Mouse (Mus musculus) heart, adult 9 months (tissue): ENCODE data around the gene Pqlc3.

Experiments used
- DNase-seq, 2 experiments: peaks; one replicate each; pipeline ENCODE4 v3.0.0; 2022; ENCODE audit warnings: low spot score in 2 of 2

The Pqlc3 gene

DNA sequence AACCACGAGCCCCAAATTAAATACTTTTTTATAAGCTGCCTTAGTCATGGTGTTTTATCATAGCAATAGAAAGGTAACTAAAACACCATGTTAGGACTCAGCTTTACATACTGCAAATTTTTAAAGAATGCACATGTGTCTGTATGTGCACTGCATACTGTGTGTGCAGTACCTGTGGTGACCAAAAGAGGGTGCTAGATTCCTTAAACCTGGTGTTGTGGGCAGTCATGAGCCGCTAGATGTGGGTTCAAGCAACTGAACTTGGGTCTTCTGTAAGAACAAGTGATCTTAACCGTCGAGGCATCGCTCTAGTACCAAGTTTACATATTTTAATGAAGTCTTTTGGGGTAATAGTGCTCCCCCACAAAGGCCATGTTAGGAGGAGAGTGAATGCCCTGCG is 9.3 kb upstream of the Pqlc3 start:
- DNase-seq, result no peak

DNA sequence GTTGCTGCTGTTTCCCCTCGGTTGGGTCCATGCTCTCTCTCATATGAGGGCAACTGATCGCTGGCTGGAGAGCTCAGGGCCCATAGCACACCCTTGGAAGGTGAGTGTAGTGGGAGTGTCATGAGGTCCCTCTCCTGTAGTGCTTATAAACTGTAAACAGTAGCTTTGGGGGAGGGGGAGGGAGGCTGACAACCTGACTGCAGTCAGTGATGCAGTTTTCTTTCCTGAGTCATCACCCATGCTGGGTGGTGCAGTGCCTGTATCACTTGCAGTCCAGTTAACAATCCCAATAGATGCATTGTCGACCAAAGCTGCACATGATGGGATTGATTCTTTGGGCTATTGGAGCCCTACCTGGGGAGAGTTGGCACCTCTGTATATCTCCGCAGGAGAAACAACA is 1.0 kb upstream of the Pqlc3 start:
- DNase-seq, result no peak

DNA sequence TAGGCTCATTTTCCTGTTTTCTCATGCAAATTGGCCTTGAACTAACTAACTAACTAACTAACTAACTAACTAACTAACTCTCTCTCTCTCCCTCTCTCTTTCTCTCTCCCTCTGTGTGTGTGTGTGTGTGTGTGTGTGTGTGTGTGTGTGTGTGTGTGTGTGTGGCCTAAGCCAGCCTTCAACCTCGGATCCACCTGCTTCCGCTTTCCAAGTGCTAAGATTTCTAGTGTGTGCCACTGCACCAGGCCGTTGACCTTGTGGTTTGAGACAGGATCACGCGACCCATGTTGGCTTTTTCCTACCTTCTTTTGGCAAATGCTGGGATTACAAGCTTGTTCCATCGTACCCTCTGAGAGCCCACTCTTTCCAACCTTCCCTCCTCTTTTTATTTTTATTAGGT is 420 bp upstream of the Pqlc3 start:
- DNase-seq, result peak; percentile 22 to 28

DNA sequence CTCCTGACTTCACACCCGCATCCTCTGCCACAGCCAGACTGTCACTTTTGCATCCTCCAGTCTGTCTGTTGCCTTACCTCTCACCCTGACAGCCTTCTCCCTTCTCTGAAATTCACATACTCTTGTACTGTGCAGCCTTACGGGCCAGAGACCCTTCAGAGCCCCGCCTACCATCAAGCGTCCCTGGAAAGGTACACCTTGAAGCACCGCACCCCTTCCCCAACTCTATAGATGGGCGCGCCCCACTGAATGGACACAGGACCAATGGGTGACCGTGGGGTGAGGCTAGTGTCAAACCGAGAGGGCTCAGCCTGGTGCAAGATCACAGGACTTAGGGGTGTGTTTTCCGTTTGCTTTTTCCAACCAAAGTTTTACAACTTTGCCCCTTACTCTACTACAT is 1.1 kb downstream of the Pqlc3 start:
- no peak for DNase-seq

DNA sequence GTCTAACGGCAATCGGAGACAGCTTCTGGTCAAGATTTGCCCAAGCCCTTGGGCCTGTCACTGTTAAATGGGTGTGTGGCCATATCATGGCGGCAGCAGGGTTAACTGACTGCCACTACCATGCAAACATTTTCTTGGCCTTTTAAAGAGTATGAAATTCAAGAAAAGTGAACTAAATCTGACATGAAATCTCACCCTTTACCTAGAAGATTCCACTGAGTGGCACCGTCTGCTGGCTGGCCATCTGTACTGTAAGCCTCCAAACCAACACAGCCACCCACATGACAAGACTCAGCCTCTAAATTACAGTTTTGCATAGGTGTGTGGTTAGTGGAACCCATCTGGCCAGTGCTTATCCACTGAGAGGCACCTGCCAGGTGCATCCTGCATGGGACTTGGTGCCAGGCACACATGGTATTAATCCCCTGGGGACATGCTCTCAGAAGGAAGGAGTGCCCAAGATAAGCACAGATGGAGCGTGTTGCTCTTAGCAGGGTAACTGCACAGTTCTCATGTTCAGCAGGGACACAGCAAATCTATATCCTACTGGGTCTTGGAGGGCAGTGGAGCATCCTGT is 3.2 kb downstream of the Pqlc3 start:
- no peak for DNase-seq

DNA sequence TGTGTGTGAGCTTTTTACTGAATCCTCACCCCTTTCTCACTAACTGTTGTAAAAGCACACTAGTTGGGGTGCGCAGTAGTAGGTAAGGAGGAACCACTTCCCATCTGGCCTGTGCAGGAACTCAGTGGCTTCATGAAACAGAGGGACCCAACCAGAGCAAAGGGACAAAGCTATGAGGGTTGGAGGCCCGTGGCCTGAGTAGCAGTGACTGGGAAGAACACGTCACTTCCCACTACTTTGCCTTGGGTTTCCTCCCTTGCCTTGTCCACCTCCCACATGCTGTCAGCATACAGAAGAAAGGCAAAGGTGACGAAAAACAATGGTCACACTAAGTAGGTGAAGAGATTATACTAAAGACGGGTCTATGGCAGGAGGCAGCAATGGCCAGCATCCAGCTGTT is 3.9 kb downstream of the Pqlc3 start:
- DNase-seq, result no peak

DNA sequence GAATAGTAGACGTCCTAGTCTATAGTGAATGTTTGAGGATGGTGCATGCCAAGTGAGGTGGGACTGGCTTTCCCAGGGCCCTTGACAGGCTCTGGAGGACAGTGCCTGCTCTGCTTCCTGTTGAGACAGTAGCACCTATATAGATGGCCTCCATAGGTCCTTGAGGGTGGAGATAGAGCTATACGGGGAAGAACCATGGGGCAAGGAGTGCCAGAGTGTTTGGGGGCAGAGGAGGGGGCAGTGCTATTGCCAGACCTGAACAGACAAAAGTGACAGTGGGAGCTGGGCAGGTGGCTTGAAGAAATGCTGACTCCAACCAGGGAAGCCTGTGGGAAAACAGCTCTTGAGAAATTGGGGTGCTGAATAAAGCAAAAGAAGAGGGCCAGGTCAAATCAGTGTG is 5.9 kb downstream of the Pqlc3 start:
- DNase-seq, result no peak

DNA sequence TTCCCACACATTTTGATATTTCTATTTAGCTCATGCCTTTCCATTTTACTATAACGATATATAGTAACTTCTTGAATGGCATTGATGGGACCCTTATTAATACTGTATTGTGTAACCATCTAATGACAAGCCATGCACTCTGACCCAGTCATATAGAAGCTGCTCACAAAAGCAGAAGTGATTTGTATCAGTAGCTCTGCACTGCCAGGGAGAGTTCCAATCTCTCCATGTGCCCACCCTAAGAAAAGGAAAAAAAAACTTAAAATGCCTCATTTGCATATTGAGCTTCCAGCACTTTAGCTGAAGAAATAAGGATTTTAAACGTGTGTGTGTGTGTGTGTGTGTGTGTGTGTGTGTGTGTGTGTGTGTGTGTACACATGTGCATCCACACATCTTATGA is 7.9 kb downstream of the Pqlc3 start:
- DNase-seq, result no peak

DNA sequence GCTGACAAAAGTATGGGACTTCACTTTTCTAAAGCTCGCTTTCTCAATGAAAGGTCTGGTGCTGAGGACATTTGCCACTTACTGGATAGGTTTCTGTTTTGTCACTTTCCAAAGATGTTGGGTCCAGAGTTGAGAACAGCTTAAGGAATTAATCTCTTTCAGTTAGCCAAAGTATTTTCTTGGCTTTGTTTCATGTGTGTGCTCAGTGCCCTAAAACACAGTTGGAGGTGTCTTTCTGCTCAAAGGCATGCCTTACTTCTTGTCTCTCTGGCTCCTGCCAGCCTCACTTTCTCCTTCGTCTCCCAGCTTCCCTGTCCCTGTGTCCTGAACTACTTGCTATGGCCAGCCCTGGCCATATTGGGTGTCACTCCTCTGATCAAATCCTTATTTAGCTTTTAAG is 8.8 kb downstream of the Pqlc3 start:
- DNase-seq, result no peak

DNA sequence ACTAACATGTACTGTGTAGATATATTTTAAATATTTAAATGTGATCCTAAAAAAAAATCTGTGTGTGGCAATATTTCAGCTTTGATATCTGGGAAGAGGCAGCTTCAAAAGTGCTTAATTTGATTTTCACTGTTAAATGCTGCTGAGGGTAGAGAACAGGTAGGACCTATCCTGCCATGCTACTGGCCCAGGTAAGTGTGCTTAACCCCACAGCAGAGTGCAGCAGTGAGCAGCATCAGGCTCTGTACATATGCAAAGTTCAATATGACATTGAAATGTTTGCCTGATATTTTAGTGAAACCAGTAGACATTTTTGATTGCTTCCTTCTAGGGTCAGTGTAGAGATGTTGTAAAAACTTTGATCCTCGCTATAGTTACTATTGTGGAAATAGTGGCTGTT is 14.4 kb downstream of the Pqlc3 start:
- no peak for DNase-seq

DNA sequence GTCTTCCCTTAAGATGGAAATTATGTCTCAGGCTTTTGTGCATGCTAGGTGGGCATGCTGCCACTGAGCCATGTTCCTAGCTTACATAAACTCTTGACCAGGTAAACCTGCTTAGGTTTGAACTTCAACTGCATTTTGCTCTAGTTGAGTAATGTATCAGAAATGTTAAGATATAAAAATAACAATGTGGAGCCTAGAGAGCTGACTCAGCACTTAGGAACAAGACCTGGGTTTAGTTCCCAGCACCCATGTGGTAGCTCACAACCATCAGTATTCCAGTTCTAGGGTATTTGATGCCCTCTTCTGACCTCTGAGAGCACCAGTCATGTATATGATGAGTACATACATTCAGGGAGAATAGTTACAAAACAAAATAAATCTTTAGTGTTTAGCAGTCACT is 23.1 kb downstream of the Pqlc3 start:
- no peak for DNase-seq

DNA sequence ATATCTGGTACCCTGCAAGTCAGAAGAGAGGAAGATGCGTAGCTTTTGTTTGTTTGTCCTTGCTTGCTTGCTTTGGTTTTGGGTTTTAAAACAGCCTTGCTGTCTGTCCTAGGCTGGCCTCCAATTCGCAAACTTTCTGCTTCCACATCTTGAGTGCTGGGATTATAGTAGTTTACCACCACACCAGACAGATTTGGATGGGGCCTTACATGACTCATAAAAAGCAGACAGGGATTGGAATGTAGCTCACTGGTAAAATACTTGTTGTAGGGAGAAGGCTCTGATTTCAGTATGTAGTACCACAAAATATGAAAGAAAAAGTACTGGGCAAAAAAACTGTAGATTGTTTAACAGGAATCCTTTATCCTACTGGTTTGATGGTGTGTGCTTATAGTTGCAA is 33.4 kb downstream of the Pqlc3 start:
- DNase-seq, result no peak

DNA sequence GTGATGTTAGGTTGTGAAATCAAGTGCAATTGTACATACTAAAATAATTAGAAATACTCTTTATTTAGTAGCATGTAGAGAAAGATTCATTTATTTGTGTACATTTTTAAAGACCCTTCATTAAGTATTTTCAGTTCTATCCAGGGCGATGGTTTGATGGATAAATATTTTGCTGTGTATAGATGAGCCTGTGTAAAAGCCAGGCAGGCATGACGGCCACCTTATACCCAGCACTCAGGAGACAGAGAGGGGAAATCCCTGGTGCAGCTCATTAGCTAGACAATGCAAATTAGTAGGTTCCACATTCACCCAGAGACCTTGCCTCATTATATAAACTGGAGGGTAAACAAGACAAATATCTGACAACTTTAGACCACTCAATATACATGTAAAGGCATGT is 36.9 kb downstream of the Pqlc3 start:
- DNase-seq, result no peak

DNA sequence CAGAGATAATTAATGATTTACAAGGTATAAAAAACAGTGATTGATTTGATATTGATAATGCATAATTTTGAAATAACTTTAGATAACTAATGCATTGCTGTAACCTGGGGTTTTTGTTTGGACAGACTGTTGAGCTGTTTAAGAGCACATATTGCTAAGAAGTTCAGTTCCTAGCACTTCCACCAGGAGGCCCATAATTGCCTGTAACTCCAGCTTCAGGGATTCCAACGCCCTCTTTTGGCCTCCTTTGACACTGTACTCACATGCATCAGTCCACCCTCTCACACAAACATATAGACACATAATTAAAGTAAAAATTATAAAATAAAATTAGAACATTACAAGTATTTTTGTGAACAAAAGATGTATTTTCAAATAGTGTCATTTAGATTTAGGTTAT is 41.4 kb downstream of the Pqlc3 start:
- no peak for DNase-seq

DNA sequence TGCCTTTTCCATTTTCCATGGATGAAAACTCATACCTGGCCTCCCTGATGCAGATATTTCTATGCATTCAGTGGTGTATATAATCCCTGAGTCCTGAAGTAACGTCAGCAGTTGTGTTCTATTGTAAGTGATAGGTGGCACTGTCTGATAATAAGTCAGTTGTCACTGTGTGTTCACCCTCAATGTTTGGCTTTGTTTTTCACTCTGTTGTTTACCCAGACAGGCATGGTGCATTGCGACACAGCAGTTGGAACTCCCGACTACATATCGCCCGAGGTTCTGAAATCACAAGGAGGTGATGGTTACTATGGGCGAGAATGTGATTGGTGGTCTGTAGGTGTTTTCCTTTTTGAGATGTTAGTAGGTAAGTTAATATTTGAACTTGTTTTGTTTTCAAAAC is 52.0 kb downstream of the Pqlc3 start:
- no peak for DNase-seq

DNA sequence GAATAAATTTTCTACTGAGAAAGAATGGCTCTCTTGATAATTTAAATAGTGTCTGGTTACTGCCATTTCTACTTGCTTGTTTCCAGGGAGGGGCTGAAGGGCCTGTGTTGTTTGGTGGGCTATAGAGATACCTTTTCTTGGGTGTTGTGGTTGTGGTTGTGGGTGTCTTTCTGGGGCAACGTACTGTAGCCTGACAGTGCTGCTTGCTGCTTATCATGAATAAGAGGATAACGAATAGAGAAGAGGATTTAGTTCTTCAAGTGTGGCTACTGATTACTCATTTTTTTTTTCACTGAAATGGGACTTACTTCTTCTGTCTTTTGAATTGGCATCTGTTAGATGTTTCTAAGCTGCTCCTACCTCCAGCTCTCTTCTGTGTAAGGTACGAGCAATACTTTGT is 58.2 kb downstream of the Pqlc3 start:
- DNase-seq, result no peak
